Mouse (Mus musculus) left cerebral cortex, postnatal 36 days (tissue): ENCODE results near the gene Commd3. TPM values are rescaled to one million over a fixed set of nuclear protein-coding genes. Genes with fewer than 3 reads are reported as not detected.
A peak's percentile ranks its signal among the peaks of the same experiment; 100 is the strongest.

Experiments
- DNase-seq, 2 experiments: peaks; one replicate each; pipeline ENCODE4 v3.0.0; 2021 to 2022; ENCODE audit warnings: low spot score in 2 of 2, mixed read lengths in 1 of 2
- intact Hi-C: fragments of 180-260 bp; cut with DNase I; formaldehyde crosslinking; loops from one replicate; pipeline ENCODE4 v1.15.1; 2025
- total RNA-seq, 2 experiments: library from RNA; stranded (reverse); gene quantifications; 2 replicates each; pipeline ENCODE4 v1.2.3; 2021

Commd3 gene
- total RNA-seq, 2 experiments from 2014 or later: 80.4 to 86.4 TPM

- intact Hi-C loops: no loop called here
- no peak for DNase-seq
Observed at GRCm38 (mm10) chr2:18684062-18684461, 11.9 kb downstream of the Commd3 start.

- intact Hi-C loops: no loop called here
- no peak for DNase-seq
Observed at GRCm38 (mm10) chr2:18686386-18686785, 14.2 kb downstream of the Commd3 start.

- intact Hi-C loops: no loop called here
- DNase-seq: no peak
Observed at GRCm38 (mm10) chr2:18686826-18687519, 14.8 kb downstream of the Commd3 start.

GRCm38 (mm10) chr2:18687671-18688170, 15.5 kb downstream of the Commd3 start:
- intact Hi-C loops: no loop called here
- DNase-seq: no peak

GRCm38 (mm10) chr2:18688286-18688685, 16.1 kb downstream of the Commd3 start:
- DNase-seq: no peak
- intact Hi-C loops: no loop called here

- DNase-seq: peak; percentile 44 to 47
- intact Hi-C loops: no loop called here
Observed at GRCm38 (mm10) chr2:18688708-18689063, 16.5 kb downstream of the Commd3 start.

GRCm38 (mm10) chr2:18689064-18689921, 17.1 kb downstream of the Commd3 start:
- intact Hi-C loops: no loop called here
- DNase-seq: peak; percentile 60 to 62

GRCm38 (mm10) chr2:18690055-18690691, 18.0 kb downstream of the Commd3 start:
- intact Hi-C loops: loop anchor here (2.0 to 10.0 kb wide), 6 partner anchors 13 to 765 kb away; partner anchors contain the start of genes 4930426L09Rik, Bmi1 and Pip4k2a
- peak; percentile 71 to 79 for DNase-seq

GRCm38 (mm10) chr2:18690756-18691155, 18.6 kb downstream of the Commd3 start:
- intact Hi-C loops: loop anchor here (2.0 to 10.0 kb wide), 6 partner anchors 14 to 764 kb away; partner anchors contain the start of genes 4930426L09Rik, Bmi1 and Pip4k2a
- DNase-seq: no peak

- DNase-seq: no peak
- intact Hi-C loops: loop anchor here (5.0 to 10.0 kb wide), 5 partner anchors 75 to 763 kb away; partner anchors contain the start of genes 4930426L09Rik and Pip4k2a
Observed at GRCm38 (mm10) chr2:18692031-18692430, 19.8 kb downstream of the Commd3 start.

GRCm38 (mm10) chr2:18692548-18692947, 20.4 kb downstream of the Commd3 start:
- intact Hi-C loops: loop anchor here (5.0 to 10.0 kb wide), 5 partner anchors 75 to 762 kb away; partner anchors contain the start of genes 4930426L09Rik and Pip4k2a

GRCm38 (mm10) chr2:18693491-18693870, 21.3 kb downstream of the Commd3 start:
- intact Hi-C loops: loop anchor here (5.0 to 10.0 kb wide), 5 partner anchors 74 to 761 kb away; partner anchors contain the start of genes 4930426L09Rik and Pip4k2a

More at GRCm38 (mm10) chr2:18692548-18692947, 20.4 kb downstream of the Commd3 start:
- DNase-seq: no peak

GRCm38 (mm10) chr2:18693871-18694610, 21.9 kb downstream of the Commd3 start, which contains the start of gene Spag6:
Gene Spag6 (plus strand): TSS chr2:18694032.
- DNase-seq: peak; percentile 78 to 82
- intact Hi-C loops: loop anchor here (5.0 to 10.0 kb wide), 5 partner anchors 73 to 761 kb away; partner anchors contain the start of genes 4930426L09Rik and Pip4k2a

More at GRCm38 (mm10) chr2:18693491-18693870, 21.3 kb downstream of the Commd3 start:
- DNase-seq: no peak

- intact Hi-C loops: loop anchor here (5.0 to 10.0 kb wide), 5 partner anchors 73 to 760 kb away; partner anchors contain the start of genes 4930426L09Rik and Pip4k2a
- DNase-seq: no peak
Observed at GRCm38 (mm10) chr2:18694611-18694950, 22.4 kb downstream of the Commd3 start.

- no peak for DNase-seq
- intact Hi-C loops: loop anchor here (10.0 kb wide), 1 partner anchor 760 kb away; no protein-coding TSS in a partner anchor
Observed at GRCm38 (mm10) chr2:18695163-18695562, 23.0 kb downstream of the Commd3 start.

GRCm38 (mm10) chr2:18695629-18696150, 23.5 kb downstream of the Commd3 start:
- no peak for DNase-seq
- intact Hi-C loops: loop anchor here (10.0 kb wide), 1 partner anchor 759 kb away; no protein-coding TSS in a partner anchor

- intact Hi-C loops: loop anchor here (10.0 kb wide), 1 partner anchor 757 kb away; no protein-coding TSS in a partner anchor
- DNase-seq: no peak
Observed at GRCm38 (mm10) chr2:18697591-18698244, 25.5 kb downstream of the Commd3 start.
